Mouse (Mus musculus): ENCODE measurements around the gene Gpc3.
"Not testable (repeated sequence)": the region's sequence is repeated elsewhere in the genome, so short reads cannot be mapped to it uniquely, and the experiment has no call there.

The Gpc3 gene

DNA sequence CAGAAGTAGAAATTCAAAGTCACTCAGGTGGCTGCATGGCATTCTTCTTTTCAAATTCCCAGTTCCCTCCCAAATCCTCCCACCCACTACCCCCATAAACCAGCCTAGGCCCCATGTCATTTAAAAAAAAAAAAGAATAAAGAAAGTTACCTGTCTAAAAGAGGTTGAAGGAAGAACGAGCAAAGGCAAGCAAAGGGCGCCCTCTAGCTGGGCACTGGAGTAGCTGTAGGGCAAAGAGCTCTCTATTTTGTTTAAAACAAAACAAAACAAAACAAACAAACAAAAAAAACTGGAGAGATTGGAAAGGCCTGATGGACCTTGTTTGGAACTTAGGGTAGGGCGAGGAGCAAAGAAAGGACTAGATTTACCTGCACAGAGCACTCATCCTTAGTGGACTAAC is 238.6 kb downstream of the Gpc3 start:
- DNase-seq: no peak

GRCm38 (mm10) chrX:52374209-52374608 is 239.5 kb downstream of the Gpc3 start:
- DNase-seq: no peak

GRCm38 (mm10) chrX:52372436-52372835 is 241.3 kb downstream of the Gpc3 start:
- DNase-seq: no peak

DNA sequence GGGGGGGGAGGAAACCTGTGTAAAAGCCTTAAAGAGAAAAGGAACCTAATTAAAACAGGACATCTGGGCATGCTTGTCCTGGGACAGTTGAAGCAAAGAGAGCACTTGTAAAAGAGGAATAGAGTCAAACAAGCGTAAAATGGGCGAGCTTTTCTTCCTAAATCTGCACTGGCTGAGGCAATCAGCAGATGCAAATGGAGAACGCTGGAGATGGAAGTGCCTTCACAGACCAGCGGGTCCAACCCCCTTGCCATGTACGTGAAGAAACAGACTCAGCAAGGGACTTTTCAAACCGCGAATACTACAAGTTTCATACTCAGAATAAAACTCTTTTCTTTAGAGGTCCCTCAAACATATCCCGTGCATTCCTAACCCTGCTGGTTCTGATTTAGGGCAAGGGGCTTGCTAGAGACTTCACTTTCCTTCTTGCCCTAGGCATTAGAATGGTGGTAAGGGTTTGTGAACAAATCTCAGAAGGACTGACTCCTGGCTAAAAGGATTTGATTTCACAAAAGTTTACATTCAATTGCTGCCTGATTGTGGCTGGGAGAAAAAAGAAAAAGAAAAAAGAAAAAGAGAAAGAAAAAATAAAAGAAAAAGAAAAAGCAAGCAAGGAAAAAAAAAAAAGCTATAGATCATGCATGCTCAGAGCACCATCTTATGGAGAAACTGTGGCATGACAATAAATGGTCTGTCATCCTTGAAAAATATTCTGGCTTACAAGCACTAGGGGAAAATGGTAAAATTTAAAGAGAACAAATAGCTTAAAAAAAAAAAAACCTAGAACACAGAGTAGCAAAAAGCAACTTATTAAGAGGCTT is 243.6 kb downstream of the Gpc3 start:
- no peak for DNase-seq

DNA sequence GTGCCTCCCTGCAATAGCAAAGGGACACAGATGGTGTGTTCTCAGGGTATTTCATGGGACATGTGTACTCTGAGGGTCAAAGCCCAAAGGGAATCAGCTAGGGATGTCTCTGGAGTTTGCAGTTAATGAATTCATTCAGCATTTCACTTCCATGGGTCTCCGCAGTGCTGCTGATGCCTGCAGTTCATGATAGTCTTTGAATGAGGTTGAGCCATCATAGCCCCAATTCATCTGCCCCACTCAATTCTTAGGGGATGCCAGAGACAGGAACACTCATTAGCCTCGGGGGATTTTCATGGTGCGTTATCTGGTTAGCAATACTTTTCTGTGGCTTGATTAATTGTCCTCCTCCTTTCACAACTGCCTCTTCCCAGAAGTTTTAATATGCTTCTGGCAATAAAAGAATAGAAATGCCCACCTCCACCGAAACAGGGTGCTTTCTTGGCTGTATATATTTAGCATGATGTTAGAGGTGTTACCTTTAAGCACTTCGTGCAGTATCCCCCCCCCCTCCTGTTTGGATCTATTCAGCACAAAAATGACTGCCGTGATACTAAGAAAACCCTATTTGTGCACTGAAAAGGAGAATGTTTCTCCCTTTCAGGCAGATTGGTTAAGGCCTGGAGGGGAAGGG is 244.3 kb downstream of the Gpc3 start:
- no peak for DNase-seq

DNA sequence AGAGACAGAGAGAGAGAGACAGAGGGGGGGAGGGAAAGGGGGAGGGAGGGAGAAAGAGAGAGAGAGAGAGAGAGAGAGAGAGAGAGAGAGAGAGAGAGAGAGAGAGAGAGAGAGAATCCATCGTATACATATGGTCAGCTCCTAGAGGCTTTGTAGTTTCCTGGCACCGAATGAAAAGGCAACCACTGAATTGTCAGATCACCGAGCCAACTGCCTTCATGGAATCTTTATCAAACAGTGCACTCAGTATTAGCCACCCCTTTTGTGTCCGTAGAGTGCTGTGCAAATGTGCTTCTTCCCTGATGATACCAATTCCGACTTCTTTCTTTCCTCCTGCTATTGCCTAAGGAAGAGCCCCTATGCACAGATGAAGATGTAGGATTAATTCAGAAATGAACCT is 246.9 kb downstream of the Gpc3 start:
- DNase-seq: no peak

GRCm38 (mm10) chrX:52365790-52366189 is 248.0 kb downstream of the Gpc3 start:
- no peak for DNase-seq

DNA sequence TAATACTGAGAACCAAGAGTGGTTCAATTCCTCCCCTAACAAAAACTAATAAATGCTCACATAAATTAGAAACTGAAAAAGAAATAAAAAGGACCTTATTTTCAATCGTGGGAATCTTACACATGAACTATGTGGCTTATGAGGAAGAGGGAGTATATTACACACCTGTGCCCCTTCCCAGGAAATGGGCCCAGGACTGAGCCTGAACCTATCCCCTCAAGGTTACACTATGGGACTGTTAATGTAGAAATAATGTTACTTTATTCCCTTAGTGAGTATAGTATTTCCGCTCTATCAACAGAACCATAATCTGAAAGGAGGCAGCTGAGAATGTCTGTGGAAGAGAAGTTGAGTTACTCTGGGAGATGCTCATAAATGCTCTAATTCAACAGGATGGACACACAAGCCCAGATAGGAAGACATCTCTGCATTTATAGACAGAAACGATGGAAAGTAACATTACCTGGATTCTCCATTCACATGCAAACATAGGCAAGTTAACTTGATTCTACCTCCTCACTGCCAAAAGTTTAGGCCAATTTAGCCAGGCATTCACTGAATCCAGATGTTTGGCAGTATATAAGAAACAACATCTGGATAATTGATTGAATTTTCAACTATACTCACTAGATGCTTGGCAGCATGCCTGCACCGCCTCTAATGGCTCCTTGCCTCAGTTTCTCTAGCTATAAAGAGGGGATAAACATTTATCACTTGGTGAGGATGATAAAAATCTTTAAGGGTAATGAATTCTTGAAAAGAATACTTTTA is 251.3 kb downstream of the Gpc3 start:
- DNase-seq: no peak

GRCm38 (mm10) chrX:52352981-52353380 is 260.8 kb downstream of the Gpc3 start:
- no peak for DNase-seq

GRCm38 (mm10) chrX:52350631-52351030 is 263.1 kb downstream of the Gpc3 start:
- not testable (repeated sequence) for DNase-seq

DNA sequence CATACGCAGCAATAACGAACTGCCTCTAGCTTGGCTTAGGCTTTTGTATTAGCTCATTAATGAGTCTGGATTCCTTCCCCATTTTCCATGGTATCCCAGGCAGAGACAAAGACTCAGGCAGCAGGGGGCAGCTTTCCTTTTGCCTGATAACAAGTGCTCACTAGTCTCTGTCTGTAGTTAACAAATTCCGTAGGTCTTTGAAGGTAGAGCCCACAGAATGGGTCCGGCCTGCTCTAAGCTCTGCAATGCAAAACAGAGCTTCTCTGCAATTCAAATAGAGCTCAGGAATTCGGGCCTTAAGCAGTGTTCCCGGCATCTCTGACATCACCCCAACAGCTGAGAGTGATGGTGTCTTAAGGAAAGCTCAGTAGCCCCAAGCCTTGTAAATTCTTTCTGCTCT is 265.0 kb downstream of the Gpc3 start:
- no peak for DNase-seq

DNA sequence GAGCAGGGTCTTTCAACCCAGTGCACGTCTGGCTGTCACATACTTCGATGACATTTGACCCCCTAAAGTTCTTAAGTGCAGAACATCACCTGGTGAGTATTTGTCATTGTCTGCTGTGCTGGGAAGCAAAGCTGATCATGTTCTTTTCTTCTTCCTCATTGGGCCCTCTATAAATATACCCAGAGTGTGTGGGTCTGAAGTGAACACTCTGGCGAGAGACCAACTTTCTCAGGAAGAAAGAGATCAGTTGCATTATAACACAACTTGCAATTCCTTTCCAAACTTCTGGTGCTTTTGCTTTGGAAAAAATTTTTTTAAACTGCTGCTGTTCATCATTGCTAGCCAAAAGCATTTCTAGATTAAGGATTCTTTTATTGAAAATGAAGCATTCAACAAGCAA is 269.7 kb downstream of the Gpc3 start:
- DNase-seq: no peak

DNA sequence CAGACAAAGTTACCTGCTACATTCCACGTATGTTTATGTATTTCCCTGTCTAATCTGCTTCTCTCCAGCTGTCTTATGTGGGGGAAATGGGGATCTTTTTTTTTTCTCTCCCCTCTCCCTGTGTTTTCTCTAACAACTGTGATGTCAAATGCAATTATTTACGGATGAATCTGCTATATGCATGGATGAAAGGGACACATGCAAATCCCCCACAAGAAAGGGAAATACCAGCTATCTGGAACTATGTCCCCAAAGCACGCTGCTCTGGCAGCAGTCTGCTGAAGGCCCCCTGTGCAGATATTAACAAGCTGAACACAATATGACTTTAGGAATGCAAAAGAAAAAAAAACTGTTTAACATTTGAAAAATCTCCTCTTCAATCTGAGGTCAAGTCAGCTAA is 273.5 kb downstream of the Gpc3 start:
- DNase-seq: no peak

- no peak for DNase-seq
These were observed 292.0 kb downstream of the Gpc3 start for GRCm38 (mm10) chrX:52321791-52322190.

GRCm38 (mm10) chrX:52320653-52321052 is 293.1 kb downstream of the Gpc3 start:
- no peak for DNase-seq

- no peak for DNase-seq
These were observed 302.8 kb downstream of the Gpc3 start for GRCm38 (mm10) chrX:52310976-52311375.

GRCm38 (mm10) chrX:52305226-52305625 is 308.5 kb downstream of the Gpc3 start:
- DNase-seq: no peak

DNA sequence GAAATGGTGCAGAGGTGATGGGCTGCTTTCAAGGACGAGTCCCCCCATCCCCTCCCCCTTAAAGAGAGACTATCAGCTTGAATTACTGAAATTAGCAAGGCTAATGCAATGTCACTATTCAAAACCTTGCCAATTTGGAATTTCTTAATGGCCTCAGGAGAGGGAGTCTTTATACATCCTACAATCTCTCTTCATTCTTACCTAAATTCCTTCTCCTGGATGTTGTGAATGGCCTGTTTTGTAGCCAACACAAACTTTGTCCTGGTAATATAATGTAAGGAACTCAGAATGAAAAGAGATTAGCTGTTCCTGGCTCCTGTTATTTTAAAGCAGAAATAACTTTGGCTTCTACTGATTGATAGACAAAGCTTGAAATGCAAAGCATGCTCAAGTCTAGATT is 325.0 kb downstream of the Gpc3 start:
- no peak for DNase-seq

- DNase-seq: no peak
These were observed 325.8 kb downstream of the Gpc3 start for GRCm38 (mm10) chrX:52287944-52288343.

DNA sequence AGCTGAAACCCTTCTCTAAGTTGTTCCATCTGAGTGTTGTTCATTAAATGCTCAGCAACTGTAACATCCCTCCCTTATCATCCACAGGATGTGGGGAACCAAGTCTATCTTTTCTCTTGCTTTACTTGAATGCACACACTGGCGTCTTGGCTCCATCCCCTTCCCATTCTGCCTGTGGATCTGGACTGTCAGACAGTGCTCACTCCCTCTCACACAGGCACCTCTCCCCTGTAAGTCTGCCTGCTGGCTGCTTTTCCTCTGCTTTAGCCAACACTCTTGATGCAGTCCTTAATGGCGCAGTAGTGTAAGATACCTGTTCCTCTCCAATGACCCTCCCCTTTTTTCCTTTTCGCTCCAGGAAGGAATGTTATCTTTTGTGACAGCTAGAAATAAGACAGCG is 331.7 kb downstream of the Gpc3 start:
- DNase-seq: no peak

GRCm38 (mm10) chrX:52281103-52281900 is 332.4 kb downstream of the Gpc3 start:
- DNase-seq: no peak

- DNase-seq: no peak
These were observed 334.9 kb downstream of the Gpc3 start for GRCm38 (mm10) chrX:52278687-52279359.
